8 mouse cellular contexts compared by ENCODE assay signal in the genomic region with DNA sequence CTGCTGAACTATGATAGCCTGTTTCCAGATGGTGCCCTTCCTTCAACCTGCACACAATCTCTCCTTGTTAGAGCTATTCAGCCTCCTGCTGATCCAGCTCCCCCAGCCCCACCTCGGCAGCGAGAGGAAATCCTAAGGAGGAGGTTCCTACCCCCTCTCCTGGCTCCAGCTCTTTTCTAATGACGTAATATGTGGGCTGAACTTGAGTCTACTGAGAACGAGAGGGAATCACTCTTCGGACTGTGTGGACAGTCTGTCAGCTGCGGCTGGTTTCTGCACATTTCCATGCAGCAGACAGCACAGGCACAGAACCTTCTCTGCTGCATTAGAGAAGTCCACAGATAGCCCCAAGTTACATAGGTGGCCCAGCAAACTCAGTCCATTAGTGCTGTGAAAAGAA. TPM values are rescaled to one million over a fixed set of nuclear protein-coding genes. Genes with fewer than 3 reads are reported as not detected.
DNase-seq lines count a peak whose midpoint lies in the region; ATAC-seq and TF ChIP-seq lines count a peak whose summit lies in the region.

No protein-coding gene starts in this region.

- no peak for TF ChIP-seq CTCF in kidney, postnatal 0 days (IDR thresholded peaks at IDR 0.05; ENCODE audit: low read depth)

- under 1% methylated on average over 6 of the region's 6 CpGs for WGBS in forebrain, embryonic 12.5 days
- 11% methylated on average over 6 of the region's 6 CpGs for WGBS in heart, embryonic 16.5 days
- WGBS in kidney, postnatal 0 days, result 4% methylated on average over 6 of the region's 6 CpGs

- H3K36me3 ChIP-seq in forebrain, embryonic 12.5 days (replicated peaks), result no peaks in the 10 kb centered on the region
- no peaks in the 10 kb centered on the region for H3K36me3 ChIP-seq in heart, embryonic 16.5 days (ENCODE audit: control insufficient read depth, insufficient read depth)
- H3K36me3 ChIP-seq in kidney, postnatal 0 days (ENCODE audit: insufficient read depth, low read length), result no peaks in the 10 kb centered on the region

- H3K9ac ChIP-seq in forebrain, embryonic 12.5 days, result no peak overlapping the region
- H3K9ac ChIP-seq in heart, embryonic 16.5 days (ENCODE audit: low read length), result peak overlapping the region; percentile 55; the same call in 1 of the 2 replicates
- H3K9ac ChIP-seq in kidney, postnatal 0 days (ENCODE audit: low read depth, low read length), result 0 out of 2 replicates have a peak overlapping the region, but pooled peaks have one; percentile 35

- H3K4me2 ChIP-seq in forebrain, embryonic 12.5 days, result peak overlapping the region; percentile 35
- H3K4me2 ChIP-seq in heart, embryonic 16.5 days (ENCODE audit: low read depth, low read length), result peak overlapping the region; percentile 59
- H3K4me2 ChIP-seq in kidney, postnatal 0 days (ENCODE audit: low read length), result peak overlapping the region; percentile 46

- H3K27me3 ChIP-seq in forebrain, embryonic 12.5 days, result no peaks in the 10 kb centered on the region
- H3K27me3 ChIP-seq in heart, embryonic 16.5 days (ENCODE audit: control insufficient read depth, insufficient read depth, low read length), result no peaks in the 10 kb centered on the region
- no peaks in the 10 kb centered on the region; the same call in 1 of the 2 replicates for H3K27me3 ChIP-seq in kidney, postnatal 0 days (ENCODE audit: insufficient read depth, low read length)

- no peaks in the 10 kb centered on the region for H3K9me3 ChIP-seq in forebrain, embryonic 12.5 days
- H3K9me3 ChIP-seq in heart, embryonic 16.5 days (replicated peaks; ENCODE audit: control insufficient read depth, low read length), result no peaks in the 10 kb centered on the region
- no peaks in the 10 kb centered on the region for H3K9me3 ChIP-seq in kidney, postnatal 0 days (replicated peaks; ENCODE audit: low read length)

- H3K4me1 ChIP-seq in forebrain, embryonic 12.5 days, result peaks cover 12% of the 10 kb centered on the region
- H3K4me1 ChIP-seq in heart, embryonic 16.5 days (ENCODE audit: control insufficient read depth, insufficient read depth, low read length), result peaks cover 19% of the 10 kb centered on the region
- no peaks in the 10 kb centered on the region for H3K4me1 ChIP-seq in kidney, postnatal 0 days (replicated peaks; ENCODE audit: insufficient read depth, low read length)

- H3K4me3 ChIP-seq in forebrain, embryonic 12.5 days (replicated peaks), result 0 out of 2 replicates have a peak overlapping the region, but pooled peaks have one; percentile 1
- H3K4me3 ChIP-seq in heart, embryonic 16.5 days (ENCODE audit: low read length), result peak overlapping the region; percentile 34
- H3K4me3 ChIP-seq in kidney, postnatal 0 days (replicated peaks; ENCODE audit: low read depth, low read length), result no peak overlapping the region

- DNase-seq in frontal cortex, postnatal 25 days (ENCODE audit: low spot score in 2 of 2), result no peak
- DNase-seq in kidney, postnatal 0 days (ENCODE audit: low spot score), result peak; percentile 85
- DNase-seq in lung, postnatal 25 days (ENCODE audit: low spot score), result peak; percentile 31
- peak; percentile 41 to 49 for DNase-seq in right cerebral cortex, postnatal 10 days (ENCODE audit: low spot score in 2 of 2)
- DNase-seq in thymus, adult 18-20 months, result no peak

- peak; percentile 86 for ATAC-seq in frontal cortex, adult (ENCODE audit: low TSS enrichment)
- peak; percentile 88 for ATAC-seq in forebrain, embryonic 12.5 days (ENCODE audit: low FRiP score)
- ATAC-seq in heart, embryonic 16.5 days (replicated peaks; ENCODE audit: extremely low read depth, insufficient read depth, low FRiP score), result peak; percentile 86
- ATAC-seq in kidney, postnatal 0 days (replicated peaks; ENCODE audit: low FRiP score, low read depth), result peak; percentile 81

- H3K27ac ChIP-seq in forebrain, embryonic 12.5 days, result peak overlapping the region; percentile 76
- H3K27ac ChIP-seq in heart, embryonic 16.5 days (ENCODE audit: low read length), result peak overlapping the region; percentile 45
- no peak overlapping the region for H3K27ac ChIP-seq in kidney, postnatal 0 days

RNA-seq across cellular contexts. Expression of gene Angptl1, which starts 0.3 kb away (rescaled TPM):
- polyA plus RNA-seq in forebrain, embryonic 12.5 days (2016; fragmentation: Nextera tagmentation; extraction: Ambion mirVana), result 1.7 and 1.9 TPM in 2 replicates
- polyA plus RNA-seq in heart, embryonic 16.5 days (2015; fragmentation: Nextera tagmentation; extraction: Ambion mirVana), result 3.0 and 3.8 TPM in 2 replicates
- polyA plus RNA-seq in kidney, postnatal 0 days (2015; fragmentation: Nextera tagmentation; extraction: Ambion mirVana), result 1.0 TPM in 2 replicates

Comparison
In these comparisons a context has a peak if more than half of its experiments do, and no peak if none do; other contexts are left out.
1. DNase-seq: peak in kidney, postnatal 0 days (single experiment), lung, postnatal 25 days (single experiment) and right cerebral cortex, postnatal 10 days (2 of 2); none in frontal cortex, postnatal 25 days (0 of 2) and thymus, adult 18-20 months (0 of 2).
2. Peak in every context shown above with its lines, with median percentiles within 50 percentile points of each other: ATAC-seq and H3K4me2 ChIP-seq.